Mouse (Mus musculus) thymus, postnatal 25 days (tissue): ENCODE measurements at regions not wholly inside any gene's neighbourhood (a gene's known extent, or its start where the extent isn't known, plus 50 kb on each side); places are given as distances from the start of the nearest gene placed in this dataset.
"Not testable (repeated sequence)": the region's sequence is repeated elsewhere in the genome, so short reads cannot be mapped to it uniquely, and the experiment has no call there.

Source experiments
- DNase-seq: peaks from one replicate; pipeline ENCODE4 v3.0.0; 2022

GRCm38 (mm10) chrX:170735786-170736185 lies 63.3 kb downstream of the Asmt start:
- DNase-seq = peak; percentile 0

GRCm38 (mm10) chrX:170753507-170754256 lies 81.2 kb downstream of the Asmt start:
- not testable (repeated sequence) for DNase-seq
